Mouse (Mus musculus): ENCODE measurements around the gene Elp4. TPM values are rescaled to one million over a fixed set of nuclear protein-coding genes. Genes with fewer than 3 reads are reported as not detected.

Elp4 gene
- polyA plus RNA-seq, 1 experiment: 2.9 TPM

DNA sequence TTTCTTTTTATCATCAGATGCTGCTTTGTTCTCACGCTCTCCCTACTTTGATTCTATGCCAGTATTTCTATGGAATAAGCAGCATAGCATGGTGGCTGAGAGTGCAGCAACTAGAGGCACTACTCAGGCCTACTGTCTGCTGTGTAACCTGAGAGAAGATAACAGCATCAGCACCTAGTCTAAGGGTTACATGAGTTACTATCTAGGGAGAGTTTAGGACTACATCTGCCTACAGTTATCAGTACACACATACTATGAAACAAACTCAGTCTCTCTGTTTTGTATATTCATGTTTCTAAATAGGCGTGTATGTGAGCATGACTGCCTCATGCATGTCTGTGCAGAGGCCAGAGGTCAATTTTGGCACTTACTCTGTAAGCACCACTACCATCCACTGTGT lies 97.8 kb downstream of the Elp4 start:
- 82% methylated on average over 2 of the region's 2 CpGs for WGBS
- no peak for DNase-seq (ENCODE audit: low read depth in 1 of 2, low spot score in 2 of 2)
- no peaks in the 10 kb centered on the region for H3K36me3 ChIP-seq (ENCODE audit: control insufficient read depth, insufficient read depth, low read length)
- no peak overlapping the region for H3K4me3 ChIP-seq (ENCODE audit: extremely low read depth, insufficient read depth, insufficient read length)
- H3K4me1 ChIP-seq (ENCODE audit: control insufficient read depth, insufficient read depth, insufficient read length): no peaks in the 10 kb centered on the region
- no peaks in the 10 kb centered on the region for H3K27me3 ChIP-seq (ENCODE audit: control insufficient read depth, insufficient read depth, low read length)
- no peak for TF ChIP-seq CTCF (IDR thresholded peaks at IDR 0.05; ENCODE audit: extremely low read depth, insufficient read depth, insufficient read length, insufficient replicate concordance)
- no peak for TF ChIP-seq POLR2A (IDR thresholded peaks at IDR 0.05; ENCODE audit: low read depth, low read length)
- H3K27ac ChIP-seq (ENCODE audit: insufficient read depth, low read length): no peak overlapping the region

DNA sequence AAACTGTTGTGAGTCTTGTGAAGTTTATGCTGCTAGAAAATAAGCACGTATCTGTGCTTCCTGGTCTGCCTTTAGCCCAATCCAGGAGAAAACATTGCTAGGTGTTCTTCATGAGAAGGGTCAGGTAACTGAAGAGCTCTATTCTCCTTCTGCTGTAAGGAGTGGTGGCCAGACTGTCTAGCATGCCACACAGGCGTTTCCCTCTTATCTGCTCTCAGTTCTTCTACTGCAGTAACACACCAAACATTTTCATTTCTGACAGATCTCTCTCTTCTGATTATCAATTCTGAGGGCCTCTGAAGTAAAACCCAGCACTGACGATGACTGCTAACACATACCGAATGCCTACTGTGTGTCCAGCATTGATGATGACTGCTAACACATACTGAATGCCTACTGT lies 98.3 kb downstream of the Elp4 start:
- Histone ChIP-seq H3K27me3 (ENCODE audit: control insufficient read depth, insufficient read depth, low read length) (no peaks in the 10 kb centered on the region), H3K4me1 (ENCODE audit: control insufficient read depth, insufficient read depth, insufficient read length) (no peaks in the 10 kb centered on the region), H3K36me3 (ENCODE audit: control insufficient read depth, insufficient read depth, low read length) (no peaks in the 10 kb centered on the region), H3K4me3 (ENCODE audit: extremely low read depth, insufficient read depth, insufficient read length) (no peak overlapping the region), H3K27ac (ENCODE audit: insufficient read depth, low read length) (no peak overlapping the region)
- no peak for DNase-seq (ENCODE audit: low read depth in 1 of 2, low spot score in 2 of 2)
- TF ChIP-seq POLR2A (IDR thresholded peaks at IDR 0.05; ENCODE audit: low read depth, low read length): no peak
- 83% methylated on average over 4 of the region's 4 CpGs for WGBS

DNA sequence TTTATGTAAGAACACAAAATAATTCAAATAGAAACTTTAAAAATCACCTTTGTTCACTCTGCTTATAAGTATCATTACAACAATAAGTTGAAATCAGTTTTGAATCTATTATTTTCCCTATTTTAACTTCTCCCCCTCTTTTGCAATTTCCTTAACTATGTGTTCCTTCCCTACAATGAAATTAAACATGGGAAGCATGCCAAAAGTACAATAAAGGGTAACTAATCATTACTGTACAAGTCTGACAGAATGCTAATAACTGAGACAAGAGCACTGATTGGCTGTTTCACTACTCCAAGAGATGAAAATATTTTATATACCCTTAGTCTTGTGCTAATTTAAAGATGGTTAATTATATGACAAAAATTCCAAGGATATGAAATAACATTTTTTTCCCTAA lies 99.2 kb downstream of the Elp4 start:
- H3K36me3 ChIP-seq (ENCODE audit: control insufficient read depth, insufficient read depth, low read length): no peaks in the 10 kb centered on the region

DNA sequence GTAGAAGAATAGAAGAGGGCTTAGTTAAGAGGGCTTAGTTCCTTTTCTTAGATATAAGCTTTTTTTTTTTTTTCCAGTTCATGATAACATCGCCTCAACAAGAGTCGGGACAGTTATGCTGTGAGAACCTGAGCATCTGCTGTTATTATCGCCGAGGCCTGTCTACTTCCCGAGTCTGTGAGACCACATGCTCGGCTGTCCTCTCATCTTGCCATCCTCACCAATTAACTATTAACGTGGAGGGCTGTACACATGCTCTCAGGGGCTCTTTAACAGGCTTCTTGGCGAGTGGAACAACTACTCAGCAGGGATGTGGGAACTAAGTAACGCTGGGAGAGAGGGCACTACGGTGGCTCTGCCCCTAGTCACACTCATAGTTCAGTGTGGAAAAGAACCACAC lies 99.9 kb downstream of the Elp4 start:
- no peaks in the 10 kb centered on the region for H3K4me1 ChIP-seq (ENCODE audit: control insufficient read depth, insufficient read depth, insufficient read length)
- DNase-seq (ENCODE audit: low read depth in 1 of 2, low spot score in 2 of 2): no peak
- H3K27me3 ChIP-seq (ENCODE audit: control insufficient read depth, insufficient read depth, low read length): no peaks in the 10 kb centered on the region
- no peak overlapping the region for H3K4me3 ChIP-seq (ENCODE audit: extremely low read depth, insufficient read depth, insufficient read length)
- no peaks in the 10 kb centered on the region for H3K36me3 ChIP-seq (ENCODE audit: control insufficient read depth, insufficient read depth, low read length)
- 88% methylated on average over 10 of the region's 10 CpGs for WGBS
- TF ChIP-seq CTCF (IDR thresholded peaks at IDR 0.05; ENCODE audit: extremely low read depth, insufficient read depth, insufficient read length, insufficient replicate concordance) (no peak), POLR2A (IDR thresholded peaks at IDR 0.05; ENCODE audit: low read depth, low read length) (no peak)
- no peak overlapping the region for H3K27ac ChIP-seq (ENCODE audit: insufficient read depth, low read length)

More for the DNA sequence above, 99.2 kb downstream of the Elp4 start:
- TF ChIP-seq POLR2A (IDR thresholded peaks at IDR 0.05; ENCODE audit: low read depth, low read length): no peak
- DNase-seq (ENCODE audit: low read depth in 1 of 2, low spot score in 2 of 2): no peak
- Histone ChIP-seq H3K4me3 (ENCODE audit: extremely low read depth, insufficient read depth, insufficient read length) (no peak overlapping the region), H3K27ac (ENCODE audit: insufficient read depth, low read length) (no peak overlapping the region), H3K4me1 (ENCODE audit: control insufficient read depth, insufficient read depth, insufficient read length) (no peaks in the 10 kb centered on the region), H3K27me3 (ENCODE audit: control insufficient read depth, insufficient read depth, low read length) (no peaks in the 10 kb centered on the region)

DNA sequence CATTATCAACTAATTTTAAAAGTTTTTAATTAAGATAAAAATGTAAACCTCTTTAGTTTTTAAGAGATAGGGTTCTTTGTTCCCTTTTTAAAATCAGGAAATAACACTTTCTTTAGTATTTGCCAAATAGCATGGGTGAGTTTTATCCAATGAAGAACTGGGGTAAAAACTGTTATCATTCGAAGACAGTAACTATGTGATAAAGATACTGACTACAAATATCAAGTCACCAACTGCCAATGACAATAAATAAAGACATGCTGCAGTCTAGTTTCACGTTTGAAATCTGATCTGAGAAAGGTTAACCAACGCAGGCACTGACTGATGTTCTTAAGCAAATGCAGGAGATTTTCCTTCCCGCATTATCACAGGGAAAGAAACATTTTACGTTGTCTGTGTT lies 100.9 kb downstream of the Elp4 start:
- Histone ChIP-seq H3K27me3 (ENCODE audit: control insufficient read depth, insufficient read depth, low read length) (no peaks in the 10 kb centered on the region), H3K4me3 (ENCODE audit: extremely low read depth, insufficient read depth, insufficient read length) (no peak overlapping the region; the same call in 1 of the 2 replicates), H3K27ac (ENCODE audit: insufficient read depth, low read length) (no peak overlapping the region), H3K4me1 (ENCODE audit: control insufficient read depth, insufficient read depth, insufficient read length) (no peaks in the 10 kb centered on the region), H3K36me3 (ENCODE audit: control insufficient read depth, insufficient read depth, low read length) (no peaks in the 10 kb centered on the region)
- TF ChIP-seq CTCF (IDR thresholded peaks at IDR 0.05; ENCODE audit: extremely low read depth, insufficient read depth, insufficient read length, insufficient replicate concordance) (no peak), POLR2A (IDR thresholded peaks at IDR 0.05; ENCODE audit: low read depth, low read length) (no peak)
- WGBS: 79% methylated on average over 5 of the region's 5 CpGs
- DNase-seq (ENCODE audit: low read depth in 1 of 2, low spot score in 2 of 2): no peak

DNA sequence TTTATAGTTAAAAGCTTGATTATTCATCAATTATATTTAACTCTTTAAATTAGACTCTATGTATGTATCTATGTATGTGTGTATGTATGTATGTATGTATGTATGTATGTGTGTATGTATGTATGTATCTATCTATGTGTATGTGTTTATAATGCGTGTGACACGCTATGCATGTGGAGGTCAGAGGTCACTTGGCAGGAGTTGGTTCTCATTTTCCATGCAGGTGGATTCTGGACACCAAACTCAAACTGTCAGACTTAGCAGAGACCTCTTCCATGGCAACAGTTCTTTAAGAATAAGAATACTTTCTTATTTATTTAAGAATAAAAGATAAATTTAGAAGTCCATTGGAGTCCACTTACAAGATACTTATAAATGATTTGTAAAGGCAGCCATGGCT lies 101.5 kb downstream of the Elp4 start:
- H3K27ac ChIP-seq (ENCODE audit: insufficient read depth, low read length): no peak overlapping the region
- DNase-seq (ENCODE audit: low read depth in 1 of 2, low spot score in 2 of 2): no peak
- TF ChIP-seq CTCF (IDR thresholded peaks at IDR 0.05; ENCODE audit: extremely low read depth, insufficient read depth, insufficient read length, insufficient replicate concordance): no peak
- H3K4me3 ChIP-seq (ENCODE audit: extremely low read depth, insufficient read depth, insufficient read length): no peak overlapping the region
- H3K4me1 ChIP-seq (ENCODE audit: control insufficient read depth, insufficient read depth, insufficient read length): no peaks in the 10 kb centered on the region
- WGBS: 95% methylated on average over 2 of the region's 2 CpGs
- H3K27me3 ChIP-seq (ENCODE audit: control insufficient read depth, insufficient read depth, low read length): no peaks in the 10 kb centered on the region
- H3K36me3 ChIP-seq (ENCODE audit: control insufficient read depth, insufficient read depth, low read length): no peaks in the 10 kb centered on the region

DNA sequence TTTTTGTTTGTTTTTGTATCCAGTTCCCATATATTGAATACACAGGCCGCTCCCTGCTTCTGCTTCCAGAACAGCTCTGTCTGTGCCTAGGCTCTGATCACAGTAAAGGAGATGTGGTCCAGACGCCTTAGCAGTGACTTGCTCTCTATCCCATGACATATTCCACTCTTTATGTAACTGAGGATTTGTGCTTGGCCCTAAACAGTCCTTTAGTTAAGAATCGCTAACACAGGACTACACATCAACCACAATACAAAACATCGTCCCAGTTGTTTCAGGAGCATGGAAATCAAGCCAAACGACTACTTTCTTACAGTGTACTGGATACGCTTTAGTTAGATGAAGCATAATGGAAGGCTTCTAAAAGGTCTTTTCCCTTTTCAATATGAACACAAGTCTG lies 102.8 kb downstream of the Elp4 start:
- WGBS: 93% methylated on average over 6 of the region's 6 CpGs

More for the DNA sequence above, 102.8 kb downstream of the Elp4 start:
- TF ChIP-seq POLR2A (IDR thresholded peaks at IDR 0.05; ENCODE audit: low read depth, low read length) (no peak), CTCF (IDR thresholded peaks at IDR 0.05; ENCODE audit: extremely low read depth, insufficient read depth, insufficient read length, insufficient replicate concordance) (no peak)
- H3K4me1 ChIP-seq (ENCODE audit: control insufficient read depth, insufficient read depth, insufficient read length): no peaks in the 10 kb centered on the region
- no peak for DNase-seq (ENCODE audit: low read depth in 1 of 2, low spot score in 2 of 2)
- no peaks in the 10 kb centered on the region for H3K27me3 ChIP-seq (ENCODE audit: control insufficient read depth, insufficient read depth, low read length)
- no peak overlapping the region for H3K4me3 ChIP-seq (ENCODE audit: extremely low read depth, insufficient read depth, insufficient read length)
- H3K36me3 ChIP-seq (ENCODE audit: control insufficient read depth, insufficient read depth, low read length): no peaks in the 10 kb centered on the region
- H3K27ac ChIP-seq (ENCODE audit: insufficient read depth, low read length): no peak overlapping the region

Measured in spleen, adult 2 months (tissue).